In genomic region chr11:118490566-118491218, GRCm38 (mm10) we compare ENCODE assay signal across 7 mouse cellular contexts. TPM values are rescaled to one million over a fixed set of nuclear protein-coding genes. Genes with fewer than 3 reads are reported as not detected.
A peak's percentile ranks its signal among the peaks of the same experiment; 100 is the strongest.
DNase-seq lines count a peak whose midpoint lies in the region; ATAC-seq and TF ChIP-seq lines count a peak whose summit lies in the region.

No protein-coding gene starts in this region.

- 0 out of 2 replicates have a peak overlapping the region, but pooled peaks have one; percentile 14 for H3K4me2 ChIP-seq in forebrain, embryonic 14.5 days (ENCODE audit: low read length)
- H3K4me2 ChIP-seq in midbrain, embryonic 11.5 days = peak overlapping the region; percentile 38

- H3K27me3 ChIP-seq in forebrain, embryonic 14.5 days (replicated peaks; ENCODE audit: control insufficient read depth, insufficient read depth, low read length) = no peaks in the 10 kb centered on the region
- H3K27me3 ChIP-seq in limb, embryonic 10.5 days (ENCODE audit: low read depth, poor library complexity, severe bottlenecking) = peaks cover 31% of the 10 kb centered on the region
- H3K27me3 ChIP-seq in midbrain, embryonic 11.5 days (ENCODE audit: control insufficient read depth, insufficient read depth, low read length) = no peaks in the 10 kb centered on the region

- 0 out of 2 replicates have a peak overlapping the region, but pooled peaks have one; percentile 13 for H3K9ac ChIP-seq in forebrain, embryonic 14.5 days (ENCODE audit: low read length)
- H3K9ac ChIP-seq in midbrain, embryonic 11.5 days (ENCODE audit: low read length) = no peak overlapping the region

- WGBS in forebrain, embryonic 14.5 days = 22% methylated on average over 22 of the region's 22 CpGs
- 20% methylated on average over 22 of the region's 22 CpGs for WGBS in limb, embryonic 10.5 days
- WGBS in midbrain, embryonic 11.5 days = 16% methylated on average over 22 of the region's 22 CpGs

- no peaks in the 10 kb centered on the region for H3K4me1 ChIP-seq in bone marrow macrophage, adult 2 months (ENCODE audit: control insufficient read depth, insufficient read depth, low read length)
- H3K4me1 ChIP-seq in forebrain, embryonic 14.5 days (ENCODE audit: control insufficient read depth, insufficient read depth, low read length) = no peaks in the 10 kb centered on the region
- peaks cover 55% of the 10 kb centered on the region for H3K4me1 ChIP-seq in limb, embryonic 10.5 days
- peaks cover 2% of the 10 kb centered on the region; the same call in 1 of the 2 replicates for H3K4me1 ChIP-seq in midbrain, embryonic 11.5 days (ENCODE audit: control insufficient read depth, insufficient read depth, low read length)

- no peak overlapping the region for H3K27ac ChIP-seq in bone marrow macrophage, adult 2 months (ENCODE audit: insufficient read depth, low read depth, low read length)
- H3K27ac ChIP-seq in forebrain, embryonic 14.5 days (ENCODE audit: low read depth, low read length) = no peak overlapping the region
- H3K27ac ChIP-seq in limb, embryonic 10.5 days = peak overlapping the region; percentile 32
- no peak overlapping the region for H3K27ac ChIP-seq in midbrain, embryonic 11.5 days (ENCODE audit: low read depth, low read length)

- no peak for TF ChIP-seq POLR2A in bone marrow macrophage, adult 2 months (IDR thresholded peaks at IDR 0.05; ENCODE audit: borderline replicate concordance, low read depth, low read length)

- peak; percentile 82 for TF ChIP-seq CTCF in bone marrow macrophage, adult 2 months (IDR thresholded peaks at IDR 0.05; ENCODE audit: low read depth, low read length)

- peaks cover 8% of the 10 kb centered on the region; the same call in 1 of the 2 replicates for H3K36me3 ChIP-seq in forebrain, embryonic 14.5 days (ENCODE audit: control insufficient read depth, insufficient read depth, low read length)
- peaks cover 21% of the 10 kb centered on the region for H3K36me3 ChIP-seq in limb, embryonic 10.5 days
- no peaks in the 10 kb centered on the region for H3K36me3 ChIP-seq in midbrain, embryonic 11.5 days (ENCODE audit: control insufficient read depth, insufficient read depth, low read length)

- ATAC-seq in forebrain, embryonic 14.5 days = peak; percentile 64
- peak; percentile 69 for ATAC-seq in midbrain, embryonic 11.5 days (ENCODE audit: low FRiP score)

- H3K9me3 ChIP-seq in forebrain, embryonic 14.5 days (replicated peaks; ENCODE audit: control insufficient read depth, low read length) = no peaks in the 10 kb centered on the region
- H3K9me3 ChIP-seq in limb, embryonic 10.5 days (replicated peaks) = no peaks in the 10 kb centered on the region
- no peaks in the 10 kb centered on the region for H3K9me3 ChIP-seq in midbrain, embryonic 11.5 days (ENCODE audit: control insufficient read depth, low read length)

- DNase-seq in ES-CJ7 (ENCODE audit: low read depth, low spot score) = peak; percentile 53
- peak; percentile 58 for DNase-seq in forebrain, embryonic 14.5 days (ENCODE audit: low spot score)
- peak; percentile 92 for DNase-seq in heart, postnatal 4 days
- DNase-seq in limb, embryonic 10.5 days (ENCODE audit: low spot score) = peak; percentile 90
- DNase-seq in midbrain, embryonic 11.5 days (ENCODE audit: low spot score, missing footprints) = peak; percentile 98
- DNase-seq in spleen, postnatal 36 days (ENCODE audit: low spot score in 2 of 2) = peak; percentile 50 to 60

- no peak overlapping the region for H3K4me3 ChIP-seq in bone marrow macrophage, adult 2 months (ENCODE audit: insufficient read depth, low read length)
- no peak overlapping the region for H3K4me3 ChIP-seq in forebrain, embryonic 14.5 days (ENCODE audit: low read depth, low read length)
- peak overlapping the region; percentile 29; the same call in 1 of the 2 replicates for H3K4me3 ChIP-seq in limb, embryonic 10.5 days
- H3K4me3 ChIP-seq in midbrain, embryonic 11.5 days (ENCODE audit: low read depth, low read length) = no peak overlapping the region

RNA-seq across cellular contexts. Expression of gene Engase, which starts 14.1 kb away (rescaled TPM):
- polyA plus RNA-seq in bone marrow macrophage, adult 2 months (2012; ENCODE audit: insufficient read depth, insufficient read length, missing spikeins) = 32.7 and 38.9 TPM in 2 replicates
- polyA plus RNA-seq in forebrain, embryonic 14.5 days (2014; fragmentation: Nextera tagmentation; extraction: Ambion mirVana) = 3.9 and 4.9 TPM in 2 replicates
- 1 to 10 TPM; 4.0 to 5.8 TPM for total RNA-seq in heart, postnatal 4 days (2021)
- polyA plus RNA-seq in limb, embryonic 10.5 days (2016; fragmentation: Nextera tagmentation; extraction: Ambion mirVana) = 7.1 and 8.8 TPM in 2 replicates
- polyA plus RNA-seq in midbrain, embryonic 11.5 days (2014; fragmentation: Nextera tagmentation; extraction: Ambion mirVana) = 4.4 and 6.4 TPM in 2 replicates
